Mouse (Mus musculus): ENCODE measurements around the gene Pex26. TPM values are rescaled to one million over a fixed set of nuclear protein-coding genes. Genes with fewer than 3 reads are reported as not detected.

Pex26 gene
- polyA plus RNA-seq, 1 experiment, result 7.6 TPM

- TF ChIP-seq GATA1 (IDR thresholded peaks at IDR 0.05; ENCODE audit: low read length), result no peak
Measured at GRCm38 (mm10) chr6:121214221-121214620, 30.8 kb downstream of the Pex26 start.

- no peak for TF ChIP-seq GATA1 (IDR thresholded peaks at IDR 0.05; ENCODE audit: low read length)
Measured at GRCm38 (mm10) chr6:121214667-121215330, 31.3 kb downstream of the Pex26 start.

GRCm38 (mm10) chr6:121215336-121215735, 31.9 kb downstream of the Pex26 start:
- no peak for TF ChIP-seq GATA1 (IDR thresholded peaks at IDR 0.05; ENCODE audit: low read length)

GRCm38 (mm10) chr6:121215896-121216295, 32.4 kb downstream of the Pex26 start:
- no peak for TF ChIP-seq GATA1 (IDR thresholded peaks at IDR 0.05; ENCODE audit: low read length)

GRCm38 (mm10) chr6:121216589-121217255, 33.3 kb downstream of the Pex26 start:
- TF ChIP-seq GATA1 (IDR thresholded peaks at IDR 0.05; ENCODE audit: low read length), result no peak

GRCm38 (mm10) chr6:121218002-121218401, 34.5 kb downstream of the Pex26 start:
- TF ChIP-seq GATA1 (IDR thresholded peaks at IDR 0.05; ENCODE audit: low read length), result no peak

GRCm38 (mm10) chr6:121219406-121219805, 35.9 kb downstream of the Pex26 start:
- no peak for TF ChIP-seq GATA1 (IDR thresholded peaks at IDR 0.05; ENCODE audit: low read length)

GRCm38 (mm10) chr6:121220181-121220580, 36.7 kb downstream of the Pex26 start:
- TF ChIP-seq GATA1 (IDR thresholded peaks at IDR 0.05; ENCODE audit: low read length), result no peak

GRCm38 (mm10) chr6:121221876-121222597, 38.6 kb downstream of the Pex26 start:
- no peak for TF ChIP-seq GATA1 (IDR thresholded peaks at IDR 0.05; ENCODE audit: low read length)

- TF ChIP-seq GATA1 (IDR thresholded peaks at IDR 0.05; ENCODE audit: low read length), result no peak
Measured at GRCm38 (mm10) chr6:121223001-121223400, 39.5 kb downstream of the Pex26 start.

- no peak for TF ChIP-seq GATA1 (IDR thresholded peaks at IDR 0.05; ENCODE audit: low read length)
Measured at GRCm38 (mm10) chr6:121224067-121224466, 40.6 kb downstream of the Pex26 start.

- TF ChIP-seq GATA1 (IDR thresholded peaks at IDR 0.05; ENCODE audit: low read length), result peak; percentile 47
Measured at GRCm38 (mm10) chr6:121224993-121225392, 41.5 kb downstream of the Pex26 start.

- TF ChIP-seq GATA1 (IDR thresholded peaks at IDR 0.05; ENCODE audit: low read length), result no peak
Measured at GRCm38 (mm10) chr6:121226043-121226442, 42.6 kb downstream of the Pex26 start.

GRCm38 (mm10) chr6:121226744-121227143, 43.3 kb downstream of the Pex26 start:
- TF ChIP-seq GATA1 (IDR thresholded peaks at IDR 0.05; ENCODE audit: low read length), result no peak

GRCm38 (mm10) chr6:121228421-121228820, 45.0 kb downstream of the Pex26 start:
- TF ChIP-seq GATA1 (IDR thresholded peaks at IDR 0.05; ENCODE audit: low read length), result no peak

GRCm38 (mm10) chr6:121232652-121233051, 49.2 kb downstream of the Pex26 start:
- no peak for TF ChIP-seq GATA1 (IDR thresholded peaks at IDR 0.05; ENCODE audit: low read length)
